Mouse (Mus musculus): Measurements from ENCODE around the gene Ubap2l. TPM values are rescaled to one million over a fixed set of nuclear protein-coding genes. Genes with fewer than 3 reads are reported as not detected.

The Ubap2l gene
- polyA plus RNA-seq, 1 experiment from 2014 or later, result 236 TPM

DNA sequence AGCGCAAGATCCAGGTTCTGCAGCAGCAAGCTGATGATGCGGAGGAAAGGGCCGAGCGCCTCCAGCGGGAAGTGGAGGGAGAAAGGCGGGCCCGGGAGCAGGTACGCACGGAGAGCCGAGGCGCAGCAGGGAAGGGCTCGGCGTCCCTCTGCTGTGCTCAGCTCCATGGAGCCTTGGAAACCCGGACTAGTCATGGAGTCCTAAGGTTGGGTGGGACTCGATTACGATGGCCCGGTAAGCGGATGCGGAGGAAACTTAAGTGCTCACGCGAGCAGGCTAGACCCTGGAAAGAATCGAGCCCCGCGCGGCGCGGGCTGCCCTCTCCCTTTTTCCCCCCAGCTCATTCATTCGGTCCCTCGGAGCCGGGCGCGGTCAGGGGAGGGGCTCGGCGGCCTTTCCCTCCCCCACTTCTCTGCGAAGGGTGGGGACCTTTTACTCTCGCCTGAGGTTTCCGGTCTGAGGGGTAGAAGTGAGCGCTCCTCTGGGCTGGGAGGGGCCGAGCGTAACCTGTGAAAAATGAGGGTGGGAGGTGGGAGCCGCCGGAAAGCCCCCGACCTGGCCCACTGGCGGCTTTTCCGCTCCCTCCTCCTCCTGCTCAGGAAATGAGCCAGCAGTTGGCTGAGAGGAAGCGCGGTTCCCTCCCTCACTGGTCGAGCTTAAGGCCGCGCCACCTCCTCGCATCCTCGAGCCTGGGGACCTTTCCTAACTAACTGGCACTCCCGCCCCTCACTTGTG is 27.5 kb upstream of the Ubap2l start:
- Histone ChIP-seq H3K9ac (peak overlapping the region; percentile 90), H3K36me3 (ENCODE audit: insufficient read depth) (0 out of 2 replicates have a peak, but pooled peaks cover 8% of the 10 kb centered on the region), H3K9me3 (ENCODE audit: low read depth, low read length) (no peaks in the 10 kb centered on the region), H3K4me3 (ENCODE audit: low read depth, low read length) (peak overlapping the region; percentile 96), H3K27me3 (ENCODE audit: insufficient read depth, low read length) (no peaks in the 10 kb centered on the region), H3K4me1 (ENCODE audit: insufficient read depth) (peaks cover 25% of the 10 kb centered on the region), H3K27ac (ENCODE audit: low read depth) (peak overlapping the region; percentile 99), H3K4me2 (peak overlapping the region; percentile 77)
- peak; percentile 90 for DNase-seq
- under 1% methylated on average over 53 of the region's 53 CpGs for WGBS
- peak; percentile 1; the same call in 1 of the 2 replicates for TF ChIP-seq CTCF (IDR thresholded peaks at IDR 0.05; ENCODE audit: low read depth)
- ATAC-seq (ENCODE audit: insufficient read depth), result peak; percentile 57

DNA sequence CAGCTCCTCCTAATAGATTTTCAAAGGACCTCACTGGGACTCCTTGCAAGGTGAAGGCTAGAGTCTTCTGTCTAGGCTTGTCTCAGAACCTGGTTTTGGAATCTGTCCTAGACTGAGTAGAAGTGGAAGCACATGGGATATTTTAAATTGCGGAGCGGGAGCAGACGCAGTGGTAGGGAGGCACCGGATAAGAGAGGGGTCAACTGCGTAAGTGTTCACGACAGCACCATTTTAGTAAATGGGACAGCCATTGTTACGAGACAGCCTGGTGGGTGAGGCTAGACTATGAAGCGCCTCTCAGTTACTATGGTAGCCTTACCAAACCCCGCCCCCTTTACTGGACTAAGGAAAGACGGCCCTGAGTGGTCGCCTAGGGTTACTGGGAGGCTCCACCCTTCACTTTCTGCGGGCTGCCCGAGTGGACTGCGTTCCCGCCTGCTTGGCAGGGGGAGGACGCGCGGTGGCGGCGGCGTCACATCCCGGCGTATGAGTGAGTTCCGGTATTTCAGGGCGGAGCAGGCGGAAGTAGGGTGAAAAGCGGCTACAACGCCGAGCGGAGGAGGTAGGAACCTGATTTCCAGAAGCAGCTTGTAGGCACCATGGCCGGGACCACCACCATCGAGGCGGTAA is 26.8 kb upstream of the Ubap2l start:
- peak overlapping the region; percentile 96 for H3K4me3 ChIP-seq (ENCODE audit: low read depth, low read length)
- H3K27ac ChIP-seq (ENCODE audit: low read depth), result peak overlapping the region; percentile 99
- DNase-seq (peak; percentile 98), ATAC-seq (ENCODE audit: insufficient read depth) (peak; percentile 97)
- no peaks in the 10 kb centered on the region for H3K9me3 ChIP-seq (ENCODE audit: low read depth, low read length)
- H3K9ac ChIP-seq, result peak overlapping the region; percentile 90
- WGBS, result under 1% methylated on average over 33 of the region's 33 CpGs
- peaks cover 25% of the 10 kb centered on the region for H3K4me1 ChIP-seq (ENCODE audit: insufficient read depth)
- TF ChIP-seq CTCF (IDR thresholded peaks at IDR 0.05; ENCODE audit: low read depth), result peak; percentile 24; the same call in 1 of the 2 replicates
- H3K27me3 ChIP-seq (ENCODE audit: insufficient read depth, low read length), result no peaks in the 10 kb centered on the region
- peak overlapping the region; percentile 77 for H3K4me2 ChIP-seq
- H3K36me3 ChIP-seq (ENCODE audit: insufficient read depth), result 0 out of 2 replicates have a peak, but pooled peaks cover 8% of the 10 kb centered on the region

DNA sequence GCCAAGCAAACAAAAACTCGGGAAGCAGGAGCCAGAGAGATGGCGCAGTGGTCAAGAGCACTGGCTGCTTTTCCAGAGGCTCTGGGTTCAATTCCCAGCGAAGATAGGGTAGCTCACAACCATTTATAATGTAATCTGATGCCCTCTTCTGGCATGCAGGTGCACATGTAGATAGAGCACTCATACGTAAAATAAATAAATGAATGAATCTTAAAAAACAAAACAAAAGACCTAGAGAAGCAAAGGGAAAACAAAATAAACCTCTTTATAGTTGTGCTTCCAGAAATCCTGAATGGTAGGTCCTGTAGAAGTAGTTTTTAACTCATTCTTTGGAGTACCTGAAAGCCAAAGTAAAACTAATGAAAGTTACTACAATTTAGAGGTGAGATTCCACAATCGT is 25.8 kb upstream of the Ubap2l start:
- no peak overlapping the region for H3K4me3 ChIP-seq (ENCODE audit: low read depth, low read length)
- H3K27ac ChIP-seq (ENCODE audit: low read depth), result no peak overlapping the region
- no peak overlapping the region for H3K4me2 ChIP-seq
- ATAC-seq (ENCODE audit: insufficient read depth) (no peak), DNase-seq (no peak)
- 0 out of 2 replicates have a peak, but pooled peaks cover 6% of the 10 kb centered on the region for H3K36me3 ChIP-seq (ENCODE audit: insufficient read depth)
- WGBS, result 43% methylated on average over 5 of the region's 5 CpGs
- H3K9ac ChIP-seq, result no peak overlapping the region
- no peak for TF ChIP-seq CTCF (IDR thresholded peaks at IDR 0.05; ENCODE audit: low read depth)
- H3K4me1 ChIP-seq (ENCODE audit: insufficient read depth), result peaks cover 16% of the 10 kb centered on the region
- H3K9me3 ChIP-seq (ENCODE audit: low read depth, low read length), result no peaks in the 10 kb centered on the region
- H3K27me3 ChIP-seq (ENCODE audit: insufficient read depth, low read length), result no peaks in the 10 kb centered on the region

DNA sequence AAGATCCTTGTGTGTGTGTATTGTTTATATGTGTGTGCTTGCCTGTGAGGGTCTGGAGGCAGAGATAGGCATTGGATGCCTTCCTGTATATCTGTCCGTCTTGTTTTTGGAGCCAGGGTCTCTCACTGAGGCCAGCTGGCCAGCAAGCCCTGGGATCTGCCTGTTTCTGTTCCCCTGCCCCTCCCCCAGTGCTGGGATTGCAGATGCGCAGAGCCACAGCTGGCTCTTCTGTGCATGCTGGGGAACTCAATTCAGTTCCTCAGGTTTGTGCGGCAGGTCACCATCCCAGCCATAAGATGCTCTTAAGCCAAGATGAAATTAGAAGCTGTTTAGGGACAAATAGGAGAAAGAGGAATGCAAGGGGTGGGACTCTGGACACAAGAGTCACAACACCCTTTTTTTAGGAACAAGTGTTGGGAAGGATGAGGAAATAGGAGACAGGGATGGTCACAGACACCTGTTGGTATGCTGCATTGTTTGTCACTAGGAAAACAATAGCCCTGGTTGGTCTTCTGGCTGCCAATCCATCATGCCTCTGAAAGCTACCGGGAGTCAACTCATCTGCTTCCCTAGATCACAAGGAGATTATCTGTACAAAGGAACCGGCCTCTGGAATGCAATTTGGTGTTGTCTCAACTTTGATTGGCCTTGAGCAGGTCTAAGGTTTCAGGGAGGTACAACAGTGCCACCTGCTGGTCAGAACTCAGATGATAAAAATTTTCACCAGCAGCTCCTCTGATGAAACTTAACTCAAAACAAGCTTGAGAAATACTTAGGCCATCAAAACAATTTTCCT is 24.7 kb upstream of the Ubap2l start:
- peak; percentile 94 for DNase-seq
- Histone ChIP-seq H3K9ac (no peak overlapping the region), H3K9me3 (ENCODE audit: low read depth, low read length) (no peaks in the 10 kb centered on the region), H3K27ac (ENCODE audit: low read depth) (no peak overlapping the region), H3K4me3 (ENCODE audit: low read depth, low read length) (no peak overlapping the region), H3K27me3 (ENCODE audit: insufficient read depth, low read length) (no peaks in the 10 kb centered on the region), H3K4me1 (ENCODE audit: insufficient read depth) (peaks cover 10% of the 10 kb centered on the region), H3K36me3 (ENCODE audit: insufficient read depth) (0 out of 2 replicates have a peak, but pooled peaks cover 2% of the 10 kb centered on the region), H3K4me2 (0 out of 2 replicates have a peak overlapping the region, but pooled peaks have one; percentile 35)
- no peak for ATAC-seq (ENCODE audit: insufficient read depth)
- WGBS, result 8% methylated on average over 5 of the region's 5 CpGs
- TF ChIP-seq CTCF (IDR thresholded peaks at IDR 0.05; ENCODE audit: low read depth), result peak; percentile 81

DNA sequence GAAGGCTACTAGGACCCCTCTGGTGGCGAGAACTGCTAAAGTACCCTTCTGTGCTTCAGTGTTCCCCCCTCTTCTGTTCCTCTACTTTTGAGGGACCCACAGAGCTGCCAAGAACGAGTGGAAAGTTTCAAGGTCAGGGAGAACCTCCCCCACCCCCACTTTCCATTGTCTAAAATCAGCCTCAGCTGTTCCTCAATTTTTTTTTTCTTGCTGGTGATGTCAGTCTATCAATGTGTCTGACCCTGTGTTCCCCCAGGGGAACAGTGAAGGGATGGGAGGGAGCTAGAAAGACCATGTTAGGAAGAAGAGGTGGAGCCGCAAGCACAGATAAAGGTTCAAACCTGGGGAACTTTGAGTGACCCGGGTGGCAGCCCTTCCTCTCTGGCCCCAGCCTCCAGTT is 19.9 kb upstream of the Ubap2l start, which contains the start of gene Tpm3:
Gene Tpm3, plus strand, starts transcription at position 356 of the 400 bp plus-strand sequence.
- Histone ChIP-seq H3K27me3 (ENCODE audit: insufficient read depth, low read length) (no peaks in the 10 kb centered on the region), H3K4me1 (ENCODE audit: insufficient read depth) (no peaks in the 10 kb centered on the region), H3K36me3 (ENCODE audit: insufficient read depth) (no peaks in the 10 kb centered on the region), H3K4me2 (no peak within 1 kb of the TSS), H3K4me3 (ENCODE audit: low read depth, low read length) (no peak within 1 kb of the TSS), H3K27ac (ENCODE audit: low read depth) (no peak within 1 kb of the TSS), H3K9me3 (ENCODE audit: low read depth, low read length) (no peaks in the 10 kb centered on the region), H3K9ac (no peak within 1 kb of the TSS)
- ATAC-seq (ENCODE audit: insufficient read depth) (no peak), DNase-seq (no peak)
- TF ChIP-seq CTCF (IDR thresholded peaks at IDR 0.05; ENCODE audit: low read depth), result no peak
- WGBS, result 64% methylated on average over 4 of the region's 4 CpGs

DNA sequence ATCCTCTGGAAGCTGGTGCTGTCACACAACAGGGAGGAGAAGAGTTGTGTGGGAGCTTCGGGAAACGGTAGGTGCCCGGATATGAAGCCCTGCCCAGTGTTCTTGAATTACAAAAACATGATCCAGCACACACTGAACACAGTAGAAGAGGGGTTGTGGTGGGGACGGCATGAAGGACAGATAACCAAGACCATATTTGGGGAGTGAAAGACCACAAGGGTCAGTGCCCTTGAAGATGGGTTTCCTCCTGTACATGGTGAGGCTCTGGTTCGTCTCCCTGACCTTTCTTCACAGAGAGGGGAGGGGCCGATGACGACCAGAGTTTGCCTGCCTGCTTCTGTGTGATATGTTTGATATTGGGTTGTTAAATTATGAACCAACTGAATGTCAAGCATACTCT is 17.3 kb upstream of the Ubap2l start:
- Histone ChIP-seq H3K4me3 (ENCODE audit: low read depth, low read length) (no peak overlapping the region), H3K4me1 (ENCODE audit: insufficient read depth) (no peaks in the 10 kb centered on the region), H3K27me3 (ENCODE audit: insufficient read depth, low read length) (no peaks in the 10 kb centered on the region), H3K36me3 (ENCODE audit: insufficient read depth) (0 out of 2 replicates have a peak, but pooled peaks cover 9% of the 10 kb centered on the region), H3K27ac (ENCODE audit: low read depth) (no peak overlapping the region), H3K4me2 (no peak overlapping the region), H3K9me3 (ENCODE audit: low read depth, low read length) (no peaks in the 10 kb centered on the region), H3K9ac (no peak overlapping the region)
- no peak for ATAC-seq (ENCODE audit: insufficient read depth)
- 60% methylated on average over 7 of the region's 7 CpGs for WGBS
- no peak for DNase-seq
- no peak for TF ChIP-seq CTCF (IDR thresholded peaks at IDR 0.05; ENCODE audit: low read depth)

All from lung, embryonic 14.5 days (tissue).